Mouse (Mus musculus) layer of hippocampus, adult 2 months (tissue): ENCODE measurements around the gene Taf9. TPM values are rescaled to one million over a fixed set of nuclear protein-coding genes. Genes with fewer than 3 reads are reported as not detected.

ENCODE experiments used
- DNase-seq, 2 experiments: peaks; one replicate each; pipeline ENCODE4 v3.0.0; 2022; ENCODE audit warnings: low spot score in 2 of 2
- H3K27ac ChIP-seq: fragments of 200-600 bp; 2 replicates; pipeline ENCODE4 v1.8.1; 2022
- H3K4me3 ChIP-seq: fragments of 200-600 bp; 2 replicates; pipeline ENCODE4 v1.8.1; 2022; ENCODE audit warnings: mild to moderate bottlenecking
- CTCF ChIP-seq: fragments of 200-600 bp; conservative IDR thresholded peaks from 2 replicates; pipeline ENCODE4 v1.8.1; 2022; ENCODE audit warnings: antibody characterized with exemption, mild to moderate bottlenecking, moderate library complexity
- total RNA-seq, 2 experiments: library from RNA; stranded (reverse); gene quantifications; 2 replicates each; pipeline ENCODE4 v1.2.3; 2021

Taf9 gene
- total RNA-seq, 2 experiments from 2014 or later, result 14.4 to 20.7 TPM

GRCm38 (mm10) chr13:100684355-100684754 lies 33.0 kb downstream of the Taf9 start:
- Histone ChIP-seq H3K4me3 (no peak overlapping the region), H3K27ac (no peak overlapping the region)
- no peak for DNase-seq
- TF ChIP-seq CTCF, result peak; percentile 43

GRCm38 (mm10) chr13:100687513-100687912 lies 36.1 kb downstream of the Taf9 start:
- no peak overlapping the region for H3K4me3 ChIP-seq
- DNase-seq, result no peak
- no peak for TF ChIP-seq CTCF
- H3K27ac ChIP-seq, result no peak overlapping the region

GRCm38 (mm10) chr13:100697541-100697940 lies 46.2 kb downstream of the Taf9 start:
- Histone ChIP-seq H3K4me3 (no peak overlapping the region), H3K27ac (no peak overlapping the region)
- no peak for DNase-seq
- no peak for TF ChIP-seq CTCF

- H3K4me3 ChIP-seq, result no peak overlapping the region
- no peak overlapping the region for H3K27ac ChIP-seq
- no peak for TF ChIP-seq CTCF
- DNase-seq, result no peak
These were observed 47.5 kb downstream of the Taf9 start for GRCm38 (mm10) chr13:100698866-100699265.

GRCm38 (mm10) chr13:100703468-100703867 lies 52.1 kb downstream of the Taf9 start:
- Histone ChIP-seq H3K4me3 (no peak overlapping the region), H3K27ac (no peak overlapping the region)
- peak; percentile 46 for TF ChIP-seq CTCF
- DNase-seq, result no peak

Other genes starting within 250 kb of the Taf9 start
- under 1 TPM; 0.18 to 0.49 TPM for gene Naip1, start 198.7 kb upstream of the Taf9 start, total RNA-seq
- gene Gtf2h2, start 159.0 kb upstream of the Taf9 start, total RNA-seq, result 10 to 100 TPM; 46.6 to 55.1 TPM
- 10 to 100 TPM; 10.6 to 13.0 TPM for gene Ocln, start 98.9 kb upstream of the Taf9 start, total RNA-seq
- 1 to 10 TPM; 1.3 to 1.6 TPM for gene Marveld2, start 34.6 kb upstream of the Taf9 start, total RNA-seq
- gene Ak6, start 600 bp upstream of the Taf9 start, total RNA-seq, result 10 to 100 TPM; 90.7 to 91.6 TPM
- 10 to 100 TPM; 13.5 to 15.6 TPM for gene Rad17, start 528 bp upstream of the Taf9 start, total RNA-seq
- under 1 TPM; 0.20 to 0.23 TPM for gene Ccdc125, start 18.1 kb downstream of the Taf9 start, total RNA-seq
- gene Cdk7, start 79.4 kb downstream of the Taf9 start, total RNA-seq, result 10 to 100 TPM; 40.2 to 40.4 TPM
- 10 to 100 TPM; 51.1 to 56.0 TPM for gene Mrps36, start 93.1 kb downstream of the Taf9 start, total RNA-seq
- gene Cenph, start 124.3 kb downstream of the Taf9 start, total RNA-seq, result under 1 TPM in 1 of 2 experiments, not detected in 1; 0.38 TPM
- gene Ccnb1, start 135.0 kb downstream of the Taf9 start, total RNA-seq, result under 1 TPM; 0.29 to 0.90 TPM
- gene Slc30a5, start 181.8 kb downstream of the Taf9 start, total RNA-seq, result 10 to 100 TPM; 34.8 to 37.4 TPM